Mouse (Mus musculus): Measurements from ENCODE around the gene Capza2. TPM values are rescaled to one million over a fixed set of nuclear protein-coding genes. Genes with fewer than 3 reads are reported as not detected.

The Capza2 gene
- 100 to 1,000 TPM; 310 to 480 (median 320) TPM for polyA plus RNA-seq (2017; shearing (Covaris generic))

DNA sequence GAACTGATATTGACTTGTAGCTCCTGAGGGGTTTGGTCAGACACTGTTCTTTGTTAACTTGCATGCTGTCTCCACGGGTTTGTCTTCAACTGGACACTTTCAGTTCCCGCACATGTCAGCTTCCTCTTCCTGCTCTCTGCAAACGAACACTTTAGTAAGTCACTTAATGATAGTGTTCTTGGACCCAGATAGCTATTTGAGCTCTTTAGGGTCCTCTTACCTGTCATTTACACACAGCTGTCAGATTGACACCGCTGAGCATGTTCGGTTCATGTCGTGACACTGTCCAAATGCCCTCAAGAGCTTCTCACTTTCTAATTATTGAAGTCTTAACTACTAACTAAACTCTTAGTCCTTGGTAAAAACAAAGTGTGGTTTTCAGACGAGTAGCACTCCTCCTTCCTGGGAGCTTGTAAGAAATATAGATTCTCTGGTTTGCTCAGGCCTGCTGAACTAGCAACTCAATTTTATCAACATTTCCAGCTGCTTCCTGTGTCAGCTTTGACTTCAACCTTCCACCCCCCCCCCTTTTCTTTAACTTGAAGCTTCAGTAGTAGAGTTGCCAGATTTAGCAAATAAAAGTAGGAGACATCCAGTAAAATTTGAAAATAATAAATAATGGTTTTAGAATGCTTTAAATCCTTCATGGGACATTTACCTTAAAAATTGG is at the start of gene Capza2:
Gene Capza2 (plus strand): TSS at position 620 of the 670 bp plus-strand sequence.
- no peak for ATAC-seq

DNA sequence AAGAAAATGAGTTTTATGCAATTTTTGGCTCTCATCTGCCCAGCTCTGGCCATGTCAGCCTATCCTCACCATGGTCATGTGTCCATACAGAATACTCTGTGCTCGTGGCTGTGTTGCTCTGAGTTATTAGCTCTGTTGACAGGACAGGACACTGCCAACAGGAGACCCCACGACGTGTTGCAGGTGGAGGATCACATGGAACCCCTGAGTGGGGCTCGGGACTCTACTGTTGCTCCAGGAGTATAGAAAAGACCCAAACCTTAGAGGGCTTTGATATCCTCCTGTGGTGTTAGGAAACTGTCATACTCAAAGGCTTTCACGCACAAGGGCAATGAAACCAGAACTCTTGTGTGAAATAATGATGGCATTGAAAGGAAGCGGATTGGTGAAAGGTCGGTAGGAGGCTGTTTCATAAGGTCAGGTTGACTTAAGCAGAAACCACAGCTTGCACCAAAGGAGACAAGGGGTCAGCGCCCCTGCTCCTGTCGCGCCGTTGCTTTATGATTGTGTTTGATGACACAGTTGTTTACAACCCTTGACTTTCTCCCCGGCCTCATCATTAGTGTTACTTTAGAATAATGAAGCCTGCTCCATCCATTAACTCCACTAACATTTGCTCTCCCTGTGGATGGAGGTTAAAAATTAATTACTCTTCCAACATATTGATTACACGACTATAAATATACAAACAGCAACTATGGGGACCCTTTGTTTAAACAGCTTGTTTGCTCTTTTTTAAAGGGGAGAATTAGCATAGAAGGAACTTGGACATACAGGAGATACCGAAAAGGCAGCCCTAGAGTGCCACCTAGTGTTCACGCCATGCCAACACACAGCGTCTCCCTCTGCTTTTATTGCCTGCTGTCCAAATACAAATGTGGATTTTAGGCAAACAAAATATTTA is 46.7 kb upstream of the Capza2 start:
- peak; percentile 84 for ATAC-seq

GRCm38 (mm10) chr6:17589953-17590627 is 45.9 kb upstream of the Capza2 start:
- ATAC-seq = no peak

DNA sequence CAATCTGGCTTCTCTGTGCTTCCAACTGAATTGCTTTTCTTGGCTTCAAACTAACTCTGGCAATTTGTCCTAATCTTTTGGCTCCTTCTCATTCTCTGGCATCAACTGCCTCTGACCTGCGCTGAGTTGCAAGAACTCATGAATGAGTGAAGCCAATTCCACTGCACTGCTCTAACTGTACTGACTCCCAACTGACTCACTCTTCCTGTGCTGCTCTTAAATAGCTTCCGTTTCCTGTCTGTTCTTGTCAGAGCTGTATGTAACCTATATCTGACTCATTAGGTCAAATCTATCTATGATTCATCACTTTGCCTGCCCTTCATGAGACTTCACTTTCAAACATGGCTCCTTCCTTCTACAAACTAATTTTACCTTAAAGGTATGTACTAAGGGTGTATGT is 42.1 kb upstream of the Capza2 start:
- no peak for ATAC-seq

DNA sequence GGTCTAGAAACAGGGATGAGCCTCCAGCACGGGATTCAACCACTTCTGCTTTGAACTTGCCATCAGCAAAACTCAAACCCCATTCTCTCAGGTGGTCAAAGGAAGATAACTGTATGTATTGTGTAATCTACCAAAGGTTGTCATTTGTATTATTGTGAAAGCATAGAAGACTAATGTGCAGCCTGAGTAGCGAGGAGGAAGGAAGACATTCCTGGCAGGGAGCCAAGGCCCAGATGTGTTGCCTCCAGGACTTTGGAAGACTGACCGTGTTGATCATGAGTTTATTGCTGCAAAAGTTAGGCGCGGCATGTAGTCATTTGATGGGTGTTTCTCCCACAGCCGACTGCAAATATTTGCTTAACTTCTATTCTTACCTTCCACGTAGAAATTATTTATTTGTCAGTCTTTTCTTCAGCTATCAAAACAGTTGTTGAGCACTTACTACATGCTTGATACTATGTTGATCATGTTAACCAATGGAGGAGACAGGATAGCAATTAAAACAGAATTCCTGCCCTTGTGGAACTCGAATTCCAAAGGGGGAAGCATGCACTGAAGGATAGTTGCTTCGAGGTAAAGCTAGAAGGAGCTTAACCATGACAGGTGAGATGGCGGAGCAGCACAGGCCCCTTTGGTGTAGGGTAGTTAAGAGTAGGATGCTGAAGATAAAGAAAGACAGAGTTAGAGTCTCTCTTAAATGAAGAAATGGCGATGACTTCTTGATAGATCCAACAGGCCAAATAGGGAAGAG is 40.1 kb upstream of the Capza2 start:
- ATAC-seq = no peak

GRCm38 (mm10) chr6:17599373-17599772 is 36.7 kb upstream of the Capza2 start:
- no peak for ATAC-seq

- ATAC-seq = no peak
Observed at GRCm38 (mm10) chr6:17601526-17601925, 34.5 kb upstream of the Capza2 start.

DNA sequence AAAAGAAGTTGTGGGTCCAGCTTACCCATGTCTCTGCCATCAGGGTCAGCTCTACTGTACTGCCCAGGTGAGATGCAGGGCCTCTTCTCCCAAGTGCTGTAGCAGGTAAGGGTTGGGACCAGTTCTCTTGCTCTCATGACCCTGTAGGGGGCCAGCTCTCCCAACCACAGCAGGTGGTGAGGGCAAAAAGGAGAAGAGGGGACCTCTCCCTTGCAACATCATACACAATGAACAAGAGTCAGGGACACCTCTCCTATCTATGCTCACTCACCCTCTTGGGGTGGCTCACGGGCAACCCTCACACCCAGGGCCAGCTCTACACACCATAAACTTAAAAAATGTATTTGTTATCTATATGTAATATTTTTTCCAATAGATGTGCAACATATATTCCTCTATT is 29.1 kb upstream of the Capza2 start:
- ATAC-seq = no peak

DNA sequence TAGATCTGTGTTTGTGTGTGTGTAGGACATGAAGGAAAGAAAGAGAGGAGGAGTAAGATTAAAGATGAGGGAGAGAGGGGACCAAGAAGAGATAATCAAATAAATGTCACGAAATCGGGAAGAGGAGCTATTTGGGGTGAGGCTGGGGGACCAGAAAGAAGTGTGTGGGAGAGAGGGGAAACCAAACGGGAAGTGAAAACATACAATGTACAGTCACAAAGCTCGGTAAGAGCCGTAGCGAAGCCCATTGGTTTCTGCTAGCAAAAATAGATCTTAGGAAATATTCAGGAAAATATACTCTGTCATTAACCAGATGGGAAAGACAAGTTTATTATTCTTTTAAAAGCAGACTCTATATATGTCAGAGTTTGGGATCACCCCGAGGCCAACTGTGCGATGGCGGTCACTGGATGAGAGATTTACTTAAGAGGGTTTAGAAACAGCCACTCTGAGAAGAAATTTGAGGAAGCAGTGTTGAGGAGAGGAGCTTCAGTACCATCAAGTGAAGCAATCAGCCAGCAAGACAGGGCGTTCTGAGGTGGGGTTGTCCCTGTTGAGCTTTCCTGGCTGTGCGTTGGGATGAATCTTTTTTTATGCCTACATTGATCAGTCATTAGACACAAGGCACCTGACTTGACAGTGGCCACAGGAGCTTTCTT is 24.6 kb upstream of the Capza2 start:
- no peak for ATAC-seq

GRCm38 (mm10) chr6:17612652-17613051 is 23.4 kb upstream of the Capza2 start:
- ATAC-seq = no peak

GRCm38 (mm10) chr6:17620823-17621222 is 15.2 kb upstream of the Capza2 start:
- ATAC-seq = no peak

DNA sequence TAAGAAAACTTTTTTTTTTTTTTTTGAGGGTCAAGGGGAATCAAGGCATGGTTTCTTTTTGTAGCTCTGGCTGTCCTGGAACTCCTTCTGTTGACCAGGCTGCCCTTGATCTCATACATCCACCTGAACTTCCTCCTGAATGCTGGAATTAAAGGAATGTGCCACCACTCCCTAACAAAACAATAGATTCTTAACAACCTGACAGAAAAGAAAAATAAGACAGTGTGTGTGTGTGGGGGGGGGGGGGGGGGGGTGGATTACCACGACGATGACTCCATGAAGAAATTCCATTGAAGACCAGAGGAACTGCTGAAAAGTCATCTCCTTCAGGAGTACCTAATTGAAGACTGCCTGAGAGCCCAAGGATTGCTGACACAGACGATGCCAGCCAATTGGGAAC is 14.6 kb upstream of the Capza2 start:
- no peak for ATAC-seq

DNA sequence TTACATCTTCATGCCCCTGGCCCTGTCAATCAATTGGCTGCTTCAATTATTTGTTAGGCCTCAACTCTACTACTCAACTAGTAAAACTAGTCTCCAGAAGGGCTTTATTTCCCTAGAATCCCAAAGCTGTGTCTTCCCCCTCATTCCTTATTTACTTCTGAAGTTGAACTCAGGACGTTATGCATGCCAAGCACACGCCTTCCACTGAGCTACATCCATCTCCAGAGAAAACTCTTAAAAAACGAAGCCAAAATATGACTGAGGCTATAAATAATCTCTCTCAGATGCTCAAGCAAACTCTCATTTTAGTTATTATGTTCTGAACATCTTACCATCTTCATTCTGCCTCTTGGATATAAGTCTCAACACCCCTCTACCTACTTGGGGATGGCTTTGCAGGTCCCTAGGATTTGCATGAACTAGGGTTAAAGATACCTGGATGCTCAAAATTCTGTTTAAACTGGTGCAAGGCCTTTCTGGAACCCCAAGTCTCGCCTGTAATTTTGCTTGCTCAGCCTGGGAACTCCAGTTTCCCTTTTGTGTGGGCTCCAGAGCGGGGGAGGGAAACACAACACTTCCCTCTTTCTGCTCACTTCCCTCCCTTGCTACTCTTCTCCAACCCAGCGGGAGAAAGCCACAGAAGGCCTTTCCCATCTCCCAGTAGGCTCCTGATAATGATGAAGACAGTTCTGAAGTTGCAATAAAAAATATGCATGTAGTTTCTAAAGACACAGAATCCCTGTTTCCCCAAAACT is 7.2 kb upstream of the Capza2 start:
- no peak for ATAC-seq

- peak; percentile 79 for ATAC-seq
Observed at GRCm38 (mm10) chr6:17629756-17630155, 6.3 kb upstream of the Capza2 start.

- no peak for ATAC-seq
Observed at GRCm38 (mm10) chr6:17631611-17632010, 4.4 kb upstream of the Capza2 start.

DNA sequence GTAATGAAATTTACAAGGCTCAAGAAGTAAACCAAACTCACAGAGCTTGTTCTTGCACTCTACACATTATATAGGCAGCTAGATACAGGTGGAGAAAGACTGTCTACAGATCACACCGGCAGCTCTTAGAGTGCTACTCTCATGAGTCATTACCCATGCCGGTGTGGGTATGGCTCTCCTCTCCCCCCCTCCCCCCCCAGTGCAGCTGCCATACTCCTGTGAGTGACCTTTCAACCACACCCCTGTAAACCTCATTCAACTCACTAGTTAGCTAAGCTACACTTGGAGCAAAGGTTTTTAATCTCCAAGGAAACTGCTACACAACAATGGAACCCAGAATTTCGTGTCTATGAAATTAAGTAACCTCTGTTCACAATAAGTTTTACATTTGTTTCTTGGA is 2.2 kb upstream of the Capza2 start:
- no peak for ATAC-seq

DNA sequence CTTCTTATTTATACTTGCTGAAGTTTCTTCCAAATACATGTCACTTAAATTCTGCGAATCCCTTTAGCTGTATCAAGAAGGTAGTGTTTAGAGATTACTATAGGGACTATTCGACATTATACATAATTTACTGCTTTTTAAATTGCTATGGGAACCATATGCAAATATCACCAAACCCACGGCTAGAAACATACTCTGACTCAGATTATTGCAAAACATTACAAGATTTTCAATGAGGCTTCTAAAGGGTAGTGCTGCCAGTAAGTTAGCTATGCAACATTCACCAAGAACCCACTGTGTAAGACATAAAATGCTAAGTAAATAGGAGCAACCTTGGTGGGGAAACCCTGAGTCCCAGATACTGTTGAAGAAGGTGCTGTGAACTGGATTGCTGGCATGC is 1.0 kb upstream of the Capza2 start:
- no peak for ATAC-seq

DNA sequence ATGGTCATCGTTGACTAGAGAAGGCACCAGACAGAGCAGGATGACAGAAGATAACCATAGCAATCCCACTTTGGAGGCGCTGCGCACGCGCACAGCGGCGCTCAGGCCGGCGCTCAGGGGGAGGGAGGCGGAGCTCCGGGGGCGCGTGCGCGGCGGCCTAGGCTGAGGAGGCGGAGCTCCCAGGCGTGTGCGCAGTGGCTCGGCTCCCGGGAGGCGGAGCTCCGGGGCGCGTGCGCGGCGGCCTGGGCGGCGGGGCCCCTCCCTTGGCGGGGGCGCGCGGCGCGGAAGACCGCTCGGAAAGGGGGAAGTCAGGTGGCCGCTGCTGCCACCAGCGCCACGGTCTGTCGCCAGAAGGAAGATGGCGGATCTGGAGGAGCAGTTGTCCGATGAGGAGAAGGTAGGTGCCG is 733 bp downstream of the Capza2 start:
- peak; percentile 83 for ATAC-seq

- ATAC-seq = peak; percentile 14
Observed at GRCm38 (mm10) chr6:17637205-17638203, 1.5 kb downstream of the Capza2 start.

DNA sequence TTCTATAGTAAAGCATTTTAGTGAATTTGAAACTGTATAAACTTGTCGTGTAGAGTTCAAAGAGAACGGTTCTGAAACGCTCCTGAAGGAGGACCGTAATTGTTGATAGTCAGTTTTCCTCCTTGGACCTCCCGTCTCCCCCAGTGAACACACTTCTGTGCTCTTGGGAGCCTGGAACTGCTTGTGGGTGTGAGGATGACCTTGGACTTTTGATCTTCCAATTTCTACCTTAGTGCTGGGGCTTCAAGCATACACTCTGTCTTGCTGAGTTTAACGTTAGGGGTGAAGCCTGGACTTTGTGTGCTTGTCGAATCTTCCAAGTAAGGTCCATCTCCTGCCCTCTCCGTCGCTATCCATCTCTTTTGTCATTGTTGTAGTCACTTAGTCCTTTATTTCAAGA is 4.0 kb downstream of the Capza2 start:
- no peak for ATAC-seq

All from inflammation-experienced regulatory T-cells, adult 6 months (primary cell).